Mouse (Mus musculus) testis, adult 2 months (tissue): ENCODE measurements around the gene Atp8b4.

ENCODE experiments used
- CTCF ChIP-seq: fragments of 200-500 bp; IDR thresholded peaks from 2 replicates; pipeline ENCODE4 v1.5.1; 2012; ENCODE audit warnings: low read depth, mild to moderate bottlenecking, inconsistent platforms, low read length, moderate library complexity; ENCODE audit not compliant: control insufficient read depth, insufficient read depth, insufficient replicate concordance
- POLR2A ChIP-seq: fragments of 200-500 bp; IDR thresholded peaks from 2 replicates; pipeline ENCODE4 v1.6.1; 2012; ENCODE audit warnings: low read depth, mild to moderate bottlenecking, inconsistent platforms, low read length, moderate library complexity; ENCODE audit not compliant: control insufficient read depth

DNA sequence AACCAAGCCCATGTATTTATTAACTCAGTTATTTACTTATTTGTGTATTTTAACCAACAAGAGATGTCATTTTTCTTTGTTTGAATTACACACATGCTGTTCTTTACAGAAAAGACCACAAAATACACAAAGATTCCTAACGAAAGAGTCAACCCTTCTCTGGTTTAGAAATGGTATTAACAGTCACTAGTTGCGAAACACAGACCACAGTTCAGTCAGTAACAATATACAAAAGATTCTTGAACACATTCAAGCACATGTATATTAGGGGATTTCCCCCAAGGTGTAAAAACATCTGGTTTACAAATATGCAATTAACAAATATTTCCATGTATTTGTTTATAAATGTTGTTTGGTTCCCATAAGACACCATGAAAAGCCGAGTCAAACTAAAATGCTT is 81.6 kb downstream of the Atp8b4 start:
- TF ChIP-seq POLR2A (no peak), CTCF (no peak)
